Mouse (Mus musculus) heart, adult 11 months (tissue): Measurements from ENCODE around the gene Clk2.
A peak's percentile ranks its signal among the peaks of the same experiment; 100 is the strongest.
"Not testable (repeated sequence)": the region's sequence is repeated elsewhere in the genome, so short reads cannot be mapped to it uniquely, and the experiment has no call there.

Experiments used
- DNase-seq: peaks from one replicate; pipeline ENCODE4 v3.0.0; 2022

Gene Clk2

DNA sequence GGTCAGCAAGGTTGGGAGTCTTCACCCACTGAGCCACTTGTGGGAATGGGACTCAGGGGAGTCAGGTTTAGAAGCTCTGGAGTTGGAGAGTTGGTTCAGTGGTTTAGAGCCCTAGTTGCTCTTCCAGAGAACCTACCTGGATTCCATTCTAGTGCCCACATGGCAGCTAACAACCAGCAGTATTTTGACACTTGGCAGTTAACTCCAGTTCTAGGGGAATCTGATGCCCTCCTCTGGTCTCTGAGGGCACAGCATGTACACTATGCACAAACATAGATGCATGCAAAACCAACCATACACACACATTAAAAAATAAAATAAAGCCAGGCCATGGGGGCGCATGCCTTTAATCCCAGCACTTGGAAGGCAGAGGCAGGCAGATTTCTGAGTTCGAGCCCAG, 29.3 kb downstream of the Clk2 start:
- no peak for DNase-seq

DNA sequence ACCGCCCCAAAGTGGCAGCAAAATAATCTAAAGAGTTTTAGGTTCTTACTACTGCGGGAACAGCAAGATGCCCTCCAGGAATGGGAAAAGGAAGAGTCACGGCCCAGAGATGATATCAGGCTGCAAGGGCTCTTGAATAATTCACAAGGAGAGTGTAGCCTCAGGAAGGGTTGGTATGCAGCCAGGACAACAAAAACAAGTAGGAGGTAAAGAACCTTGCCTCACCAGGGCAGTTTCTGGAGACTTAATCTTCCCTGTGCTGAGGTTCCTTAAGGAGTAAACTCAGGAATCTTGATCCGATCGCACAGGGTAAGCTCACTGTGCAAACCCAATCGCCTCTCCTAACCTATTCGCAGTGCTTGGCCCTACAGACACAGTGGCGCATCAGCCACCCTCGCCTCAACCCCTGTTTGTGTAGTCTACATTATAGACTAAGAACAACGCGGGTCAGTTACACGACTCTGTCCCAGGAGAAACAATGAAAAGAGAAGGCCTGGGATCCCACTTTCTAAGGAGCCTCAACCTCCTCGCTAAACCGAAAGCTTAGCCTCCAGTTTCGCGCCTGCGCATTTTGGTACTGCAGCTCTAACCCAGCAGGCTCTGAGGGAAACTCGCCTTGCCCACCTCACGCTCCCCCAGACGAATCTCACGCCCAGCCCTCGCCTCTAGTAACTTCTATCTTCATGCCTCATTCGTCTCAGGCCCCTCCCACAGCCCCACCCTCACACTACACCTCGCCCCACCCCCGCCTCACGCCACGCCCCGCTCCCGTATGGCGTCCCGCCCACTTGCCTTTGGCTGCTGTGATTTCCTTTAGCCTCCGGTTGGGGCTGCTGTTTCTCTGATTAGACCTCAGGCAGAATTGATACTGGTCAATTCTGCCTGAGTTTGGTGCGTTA, 31.6 kb downstream of the Clk2 start:
- peak; percentile 99 for DNase-seq

DNA sequence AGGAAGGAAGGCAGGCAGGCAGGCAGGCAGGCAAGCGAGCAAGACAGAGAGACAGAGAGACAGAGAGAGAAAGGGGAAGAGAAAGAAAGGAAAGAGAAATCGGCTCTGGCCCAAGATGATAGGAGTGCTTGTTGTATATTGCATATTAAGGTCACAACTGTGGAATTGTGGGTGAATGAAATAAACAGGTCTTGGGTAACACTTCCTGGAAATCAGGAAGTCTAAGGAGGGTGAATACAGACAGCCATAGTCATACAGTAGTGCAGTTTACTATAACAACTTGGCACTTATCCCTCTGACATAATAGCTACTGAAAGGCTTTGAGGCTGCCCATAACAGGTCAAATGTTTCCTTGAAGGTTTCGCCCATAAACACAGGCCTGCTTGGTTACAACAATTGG, 35.2 kb downstream of the Clk2 start:
- DNase-seq, result no peak

GRCm38 (mm10) chr3:89202253-89203141, 37.9 kb downstream of the Clk2 start, which contains the start of gene Gba:
Gene Gba (plus strand): TSS chr3:89202928.
- peak; percentile 97 for DNase-seq

DNA sequence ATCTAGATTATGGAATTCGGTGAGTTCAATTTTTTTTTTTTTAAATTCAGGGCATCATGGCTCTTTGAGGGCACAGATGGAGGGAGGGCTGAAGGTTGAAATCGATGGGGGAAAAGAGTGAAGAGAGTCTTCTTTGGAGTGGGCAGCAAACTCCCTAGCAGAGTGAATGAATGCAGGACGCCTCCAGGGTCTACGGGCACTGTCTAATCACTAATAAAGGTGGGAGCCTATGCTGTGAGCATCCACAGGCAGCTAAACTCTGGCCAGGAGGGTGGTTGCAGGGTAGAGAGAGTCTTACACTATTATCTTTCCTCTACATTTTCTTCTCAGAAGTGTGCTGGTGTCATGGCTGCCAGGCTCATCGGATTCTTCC, 38.5 kb downstream of the Clk2 start:
- no peak for DNase-seq

- DNase-seq, result peak; percentile 90
Measured at GRCm38 (mm10) chr3:89206079-89206478, 41.5 kb downstream of the Clk2 start.

DNA sequence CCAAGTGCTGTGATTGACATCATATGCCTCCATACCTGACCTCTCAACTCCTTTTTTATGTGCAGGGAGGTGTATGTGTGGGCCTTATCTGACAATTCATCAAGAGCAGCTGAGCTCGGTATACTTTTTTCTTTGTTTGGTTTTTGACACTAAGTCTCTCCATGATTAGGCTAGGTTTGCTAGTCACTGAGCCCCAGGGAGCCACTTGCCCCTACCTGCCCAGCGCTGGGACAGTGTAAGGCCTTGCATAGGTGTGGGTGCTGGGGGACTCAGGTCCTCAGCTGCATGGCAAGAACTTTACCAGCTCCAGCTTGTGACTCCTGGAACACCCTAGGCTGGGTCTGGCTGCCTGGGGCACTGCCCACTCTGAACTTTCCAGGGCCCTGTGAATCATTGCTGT, 42.1 kb downstream of the Clk2 start:
- DNase-seq, result no peak

- DNase-seq, result peak; percentile 88
Measured at GRCm38 (mm10) chr3:89208075-89208657, 43.6 kb downstream of the Clk2 start.

GRCm38 (mm10) chr3:89208736-89209135, 44.1 kb downstream of the Clk2 start:
- DNase-seq, result peak; percentile 84

DNA sequence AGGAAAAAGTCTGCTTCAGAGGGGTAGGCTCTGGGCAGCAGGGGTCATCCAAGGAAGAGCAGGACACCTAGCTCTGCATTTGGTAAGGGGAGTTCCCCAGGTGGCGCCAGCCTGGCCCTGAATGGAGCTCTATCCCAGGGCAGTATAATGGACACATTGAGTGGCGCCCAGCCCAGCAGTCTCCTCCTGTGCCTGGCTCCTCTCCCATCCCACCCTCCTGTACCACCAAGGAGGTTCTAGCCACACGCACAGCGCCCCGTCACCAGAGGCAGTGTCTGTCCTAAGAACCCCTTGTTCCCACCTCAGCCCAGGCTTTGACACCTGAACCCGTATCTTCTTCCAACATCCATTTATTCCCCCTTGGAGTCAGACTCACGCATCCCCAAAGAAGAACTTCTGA, 45.1 kb downstream of the Clk2 start:
- DNase-seq, result peak; percentile 91

GRCm38 (mm10) chr3:89210162-89210561, 45.6 kb downstream of the Clk2 start:
- DNase-seq, result peak; percentile 95

DNA sequence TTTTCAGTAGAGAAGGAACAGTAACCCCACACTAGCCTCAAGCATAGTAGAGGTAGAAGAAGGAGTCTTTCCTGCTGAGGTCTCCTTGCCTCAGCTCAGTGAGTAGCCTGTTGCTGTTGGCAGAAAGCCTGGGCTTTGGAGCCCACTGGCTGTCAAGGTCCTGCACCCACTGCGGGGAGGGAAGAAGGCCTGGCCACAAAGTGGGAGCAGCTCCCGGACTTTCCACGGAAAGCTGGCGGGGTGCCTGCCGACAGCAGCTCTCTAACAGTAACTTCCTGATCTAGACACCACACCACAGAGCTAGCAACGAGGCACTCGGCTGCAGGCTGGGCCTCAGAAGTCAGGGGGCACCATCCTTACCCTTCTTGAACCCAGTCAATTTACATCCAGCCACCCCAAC, 46.1 kb downstream of the Clk2 start:
- DNase-seq, result peak; percentile 96

GRCm38 (mm10) chr3:89213803-89214530, 49.4 kb downstream of the Clk2 start:
- peak; percentile 100 for DNase-seq

DNA sequence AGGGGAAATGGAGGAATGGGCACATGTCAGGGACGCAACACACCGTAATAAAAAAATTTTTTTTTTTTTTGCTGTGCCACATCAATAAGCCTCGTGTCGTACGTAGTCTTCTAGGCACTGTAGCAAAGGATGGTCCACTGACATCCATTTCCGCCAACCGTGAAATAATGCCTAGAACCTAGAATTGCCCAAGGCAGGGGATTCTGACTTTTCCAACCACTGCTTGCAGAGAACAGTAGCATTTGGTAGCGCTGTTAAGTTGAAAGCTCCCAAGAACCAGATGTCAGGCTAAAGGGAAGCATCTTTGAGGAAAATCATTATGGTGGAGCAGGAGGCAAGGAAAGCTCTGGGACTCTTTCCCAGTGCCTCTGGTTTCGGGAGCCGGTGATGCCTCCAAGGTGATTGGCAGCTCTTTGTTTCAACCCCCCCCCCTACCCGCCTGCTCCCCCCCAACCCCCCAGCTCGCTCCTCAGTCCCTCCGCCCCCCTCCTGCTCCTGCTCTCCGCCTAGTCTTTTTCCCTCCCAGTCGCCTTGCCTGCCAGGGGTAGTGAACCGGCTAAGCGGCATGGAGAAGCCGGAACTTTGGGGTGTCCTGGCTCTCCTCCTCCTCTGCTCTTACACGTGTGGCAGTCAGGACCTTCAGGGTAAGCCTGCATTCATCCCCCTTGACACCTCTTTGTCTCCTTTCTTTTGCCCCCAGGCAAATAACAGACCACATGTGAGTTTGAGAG, 50.3 kb downstream of the Clk2 start, which contains the start of gene Thbs3:
Gene Thbs3 (plus strand): TSS at position 500 of the 731 bp plus-strand sequence.
- peak; percentile 95 for DNase-seq

DNA sequence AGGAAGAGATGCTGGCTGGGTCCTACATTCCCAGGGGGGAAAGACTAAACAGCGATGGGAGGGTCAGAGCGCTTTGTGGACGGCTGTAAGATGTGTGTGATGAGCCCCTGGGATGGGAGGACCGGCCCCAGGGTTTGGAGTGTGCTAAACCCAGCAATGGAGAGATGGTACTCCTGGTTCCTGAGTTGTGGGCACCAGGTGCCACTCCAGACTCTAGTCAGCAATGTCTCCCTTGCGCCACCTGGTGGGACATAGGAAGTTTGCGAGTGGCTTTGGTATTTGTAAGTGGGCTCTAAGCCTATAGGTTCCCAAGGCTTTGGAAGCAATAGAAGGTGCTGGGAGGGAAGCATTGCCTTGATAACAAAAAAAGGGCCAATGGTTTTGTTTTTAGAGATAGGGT, 51.3 kb downstream of the Clk2 start:
- peak; percentile 98 for DNase-seq

- DNase-seq, result not testable (repeated sequence)
Measured at GRCm38 (mm10) chr3:89216407-89216806, 51.8 kb downstream of the Clk2 start.

DNA sequence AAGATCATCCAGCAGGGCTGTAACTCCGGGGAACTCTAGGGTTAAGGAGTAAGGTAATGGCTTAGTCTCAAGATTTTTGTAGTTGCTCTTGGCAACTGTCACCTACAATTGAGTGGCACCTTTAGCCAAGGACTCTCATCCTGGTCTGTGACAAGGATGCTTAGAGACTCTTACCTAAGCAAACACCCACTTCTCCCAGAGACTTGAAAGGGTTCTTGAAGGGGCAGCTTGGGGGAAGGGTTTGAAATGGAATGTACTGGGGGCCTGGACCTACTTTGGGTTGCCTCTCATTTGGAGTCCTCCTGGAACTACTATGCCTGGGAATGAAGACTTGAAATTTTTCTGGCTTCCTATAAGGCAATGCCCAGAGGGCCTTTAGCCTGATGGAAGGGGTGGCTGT, 53.7 kb downstream of the Clk2 start:
- no peak for DNase-seq

DNA sequence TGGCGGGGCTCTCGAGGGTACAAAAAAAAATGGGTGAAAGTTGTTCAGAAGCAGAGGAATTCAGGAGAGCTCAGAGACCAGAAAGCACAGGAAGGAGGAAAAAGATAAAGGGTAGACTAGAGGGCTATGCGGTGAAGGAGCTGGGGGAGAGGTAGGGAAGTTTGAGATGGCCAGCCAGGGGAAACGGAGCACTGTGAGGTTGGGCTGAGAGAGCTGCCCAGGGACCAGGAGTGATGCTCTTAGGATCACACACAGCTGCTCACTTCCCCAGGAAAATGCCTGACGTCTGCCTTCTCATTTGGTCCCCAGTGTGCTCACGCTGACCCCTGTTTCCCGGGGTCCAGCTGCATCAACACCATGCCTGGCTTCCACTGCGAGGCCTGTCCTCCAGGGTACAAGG, 55.0 kb downstream of the Clk2 start:
- DNase-seq, result no peak

DNA sequence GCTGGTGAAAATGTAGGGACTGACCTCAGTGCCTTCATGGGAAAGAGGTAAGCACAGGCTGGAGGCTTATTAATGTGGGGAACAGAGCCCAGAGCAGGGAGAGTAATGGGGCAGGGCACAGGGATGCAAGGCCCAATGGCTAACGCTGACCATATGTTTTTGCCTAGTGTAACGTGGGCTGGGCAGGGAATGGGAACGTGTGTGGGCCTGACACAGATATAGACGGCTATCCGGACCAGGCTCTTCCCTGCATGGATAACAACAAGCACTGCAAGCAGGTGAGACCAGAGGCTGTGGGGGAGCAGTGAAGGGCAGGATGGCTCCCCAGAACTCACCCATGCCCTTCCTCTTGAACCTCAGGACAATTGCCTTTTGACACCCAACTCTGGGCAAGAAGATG, 56.6 kb downstream of the Clk2 start:
- DNase-seq, result no peak

GRCm38 (mm10) chr3:89224796-89225195, 60.2 kb downstream of the Clk2 start:
- no peak for DNase-seq

GRCm38 (mm10) chr3:89225321-89225815, 60.8 kb downstream of the Clk2 start:
- DNase-seq, result no peak

- no peak for DNase-seq
Measured at GRCm38 (mm10) chr3:89225918-89226317, 61.3 kb downstream of the Clk2 start.
